Mouse (Mus musculus): ENCODE measurements at regions not wholly inside any gene's neighbourhood (a gene's known extent, or its start where the extent isn't known, plus 50 kb on each side); places are given as distances from the start of the nearest gene placed in this dataset.
"Not testable (repeated sequence)": the region's sequence is repeated elsewhere in the genome, so short reads cannot be mapped to it uniquely, and the experiment has no call there.

GRCm38 (mm10) chr10:15886150-15886549, 1168.1 kb upstream of the Gje1 start:
- peak; percentile 72 for ATAC-seq (ENCODE audit: low TSS enrichment)

- ATAC-seq (ENCODE audit: low TSS enrichment): peak; percentile 99
Observed at GRCm38 (mm10) chr10:15868063-15868462, 1150.0 kb upstream of the Gje1 start.

GRCm38 (mm10) chr10:15866931-15867330, 1148.9 kb upstream of the Gje1 start:
- no peak for ATAC-seq (ENCODE audit: low TSS enrichment)

GRCm38 (mm10) chr10:15841381-15841780, 1123.4 kb upstream of the Gje1 start:
- peak; percentile 92 for ATAC-seq (ENCODE audit: low TSS enrichment)

DNA sequence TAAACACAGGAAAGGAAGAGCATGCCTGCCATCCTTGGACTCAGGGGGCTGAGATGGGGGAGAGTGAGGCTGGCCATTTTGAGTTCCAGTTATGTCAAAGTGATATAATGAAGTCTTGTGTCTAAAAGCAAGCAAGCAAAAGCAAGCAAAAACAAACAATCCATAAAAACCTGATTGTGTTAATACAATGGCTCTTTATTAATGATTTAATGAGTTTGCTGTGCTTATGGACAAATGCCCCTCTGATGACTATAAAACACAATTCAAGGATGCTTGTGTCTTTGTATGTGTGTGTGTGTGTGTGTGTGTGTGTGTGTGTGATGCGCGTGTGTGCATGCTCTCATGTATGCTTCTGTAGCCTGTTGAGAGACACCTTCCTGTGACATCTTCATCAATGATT, 1114.3 kb upstream of the Gje1 start:
- peak; percentile 62 for ATAC-seq (ENCODE audit: low TSS enrichment)

DNA sequence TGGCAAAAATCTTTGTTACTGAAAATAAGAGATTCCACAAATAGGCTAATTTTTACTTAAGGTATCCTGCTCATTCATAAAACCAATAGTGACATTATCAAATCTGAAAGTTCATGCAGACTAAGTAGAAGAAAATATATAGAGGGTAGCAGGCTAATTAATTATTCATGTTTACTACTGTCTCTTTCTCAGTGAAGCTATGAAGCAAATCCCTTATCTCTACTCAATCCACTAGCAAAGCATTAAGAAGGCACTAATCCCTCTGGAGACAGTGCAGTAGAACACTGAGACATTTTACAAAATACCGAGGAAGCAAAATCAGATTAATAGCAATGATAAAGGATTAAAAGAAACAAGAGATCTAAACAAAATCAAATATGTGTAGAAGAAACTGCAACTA, 1107.4 kb upstream of the Gje1 start:
- no peak for ATAC-seq (ENCODE audit: low TSS enrichment)

- ATAC-seq (ENCODE audit: low TSS enrichment): peak; percentile 97
Observed at GRCm38 (mm10) chr10:15807271-15807670, 1089.3 kb upstream of the Gje1 start.

DNA sequence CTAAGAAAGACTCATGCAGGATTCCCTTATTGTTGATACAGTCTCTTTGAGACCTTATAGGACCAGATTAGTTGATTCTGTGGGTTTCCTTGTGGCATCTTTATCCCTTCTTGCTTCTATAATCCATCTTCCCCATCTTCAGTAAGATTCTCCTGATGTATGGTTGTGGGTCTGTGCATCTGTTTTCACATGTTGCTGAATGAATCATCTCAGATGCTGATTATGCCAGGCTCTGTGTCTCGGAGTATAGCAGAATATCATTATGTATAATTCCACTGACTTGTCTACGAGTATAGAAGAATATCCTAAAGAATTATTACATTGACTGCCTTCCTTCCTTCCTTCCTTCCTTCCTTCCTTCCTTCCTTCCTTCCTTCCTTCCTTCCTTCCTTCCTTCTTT, 1087.8 kb upstream of the Gje1 start:
- ATAC-seq (ENCODE audit: low TSS enrichment): peak; percentile 95

GRCm38 (mm10) chr10:15793185-15793584, 1075.2 kb upstream of the Gje1 start:
- ATAC-seq (ENCODE audit: low TSS enrichment): not testable (repeated sequence)

DNA sequence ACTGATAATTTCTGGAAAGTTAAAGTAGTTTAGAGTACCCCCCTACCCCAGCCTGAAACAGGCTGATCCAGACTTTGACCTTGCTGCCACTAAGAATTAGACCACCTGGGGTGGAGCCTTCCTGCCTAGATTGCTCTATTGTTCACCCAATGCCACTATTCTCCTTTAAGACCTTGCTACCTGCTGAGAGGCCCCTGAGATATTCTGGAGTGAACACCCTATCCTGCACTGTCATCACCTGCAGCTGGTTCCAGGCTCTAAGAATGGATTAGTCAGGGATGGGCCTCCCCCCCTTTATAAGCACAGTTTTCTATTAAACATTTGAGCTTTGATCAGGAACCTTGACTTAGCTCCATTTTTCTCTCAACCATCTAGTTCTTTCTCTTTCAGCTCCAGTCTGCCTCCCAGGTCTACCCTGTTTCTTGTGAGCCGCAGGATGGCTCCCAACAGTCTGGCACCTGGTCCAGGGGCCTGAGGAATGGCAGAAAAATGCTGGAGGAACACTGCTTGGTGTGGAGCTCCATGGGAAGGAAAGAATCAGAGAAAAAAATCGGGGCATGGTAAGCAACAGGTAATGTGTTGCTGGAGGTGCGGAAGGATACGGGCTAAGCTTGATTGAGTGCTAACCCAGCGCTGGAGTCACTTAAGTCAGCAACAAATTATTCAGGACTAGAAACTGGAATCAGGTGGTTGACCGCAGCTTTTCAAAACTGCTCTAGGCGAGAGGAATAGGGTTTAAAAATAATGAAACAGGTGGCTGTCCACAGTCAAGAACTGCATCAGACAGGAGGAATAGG, 1073.7 kb upstream of the Gje1 start:
- no peak for ATAC-seq (ENCODE audit: low TSS enrichment)

DNA sequence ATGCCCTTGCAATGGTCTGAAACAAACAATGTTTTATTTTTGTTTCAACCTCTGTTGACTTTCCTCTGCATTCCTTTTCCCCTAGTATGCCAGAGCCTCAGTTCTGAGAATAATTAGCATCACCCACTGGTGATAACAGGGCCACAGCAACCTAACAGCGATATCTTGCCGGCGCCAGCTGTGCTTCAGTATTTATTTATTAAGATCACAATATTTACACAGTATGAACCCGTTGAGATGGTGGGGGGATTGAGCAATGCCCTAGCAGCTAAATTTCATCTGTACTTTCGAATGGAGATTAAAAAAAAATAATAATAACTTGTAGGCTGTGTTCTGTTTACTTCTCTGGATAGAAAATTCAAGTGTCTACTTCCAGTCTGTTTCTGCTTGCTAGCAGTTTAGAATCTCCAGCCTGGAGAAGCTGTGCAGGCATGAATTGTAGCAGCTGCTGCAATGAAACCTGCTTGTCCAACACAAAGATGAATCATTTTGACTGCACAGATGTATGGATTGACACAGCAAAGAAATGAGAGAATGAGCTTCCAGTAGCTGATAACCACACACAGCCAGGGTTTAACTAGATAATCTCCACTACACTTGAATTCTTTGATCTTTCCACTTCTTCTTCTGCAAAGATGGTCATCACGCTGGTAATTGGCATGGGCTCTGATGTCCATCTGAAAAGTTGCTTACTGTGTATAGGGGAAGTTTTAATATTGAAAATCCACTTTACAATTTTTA, 1042.1 kb upstream of the Gje1 start:
- peak; percentile 79 for ATAC-seq (ENCODE audit: low TSS enrichment)

GRCm38 (mm10) chr10:15759576-15759975, 1041.6 kb upstream of the Gje1 start:
- ATAC-seq (ENCODE audit: low TSS enrichment): no peak

DNA sequence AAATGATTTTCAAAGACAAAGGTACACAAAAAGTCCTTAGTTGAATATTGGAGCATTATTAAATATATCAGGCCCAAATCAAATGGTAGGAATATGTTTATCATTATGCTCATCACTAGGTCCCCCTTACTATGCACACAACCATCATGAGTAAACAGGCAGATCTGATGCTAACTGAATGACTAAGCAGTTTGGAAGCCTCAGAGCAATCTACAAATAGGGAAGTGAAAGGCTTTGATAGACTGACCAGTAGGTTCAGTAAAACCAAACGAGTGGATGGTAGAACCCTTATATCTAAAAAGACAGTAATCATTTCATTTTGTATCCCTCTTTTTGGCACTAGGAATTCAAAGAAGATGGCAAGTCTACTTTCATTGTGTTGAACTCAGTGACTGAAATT, 1039.5 kb upstream of the Gje1 start:
- no peak for ATAC-seq (ENCODE audit: low TSS enrichment)

GRCm38 (mm10) chr10:15746866-15747265, 1028.9 kb upstream of the Gje1 start:
- ATAC-seq (ENCODE audit: low TSS enrichment): no peak

DNA sequence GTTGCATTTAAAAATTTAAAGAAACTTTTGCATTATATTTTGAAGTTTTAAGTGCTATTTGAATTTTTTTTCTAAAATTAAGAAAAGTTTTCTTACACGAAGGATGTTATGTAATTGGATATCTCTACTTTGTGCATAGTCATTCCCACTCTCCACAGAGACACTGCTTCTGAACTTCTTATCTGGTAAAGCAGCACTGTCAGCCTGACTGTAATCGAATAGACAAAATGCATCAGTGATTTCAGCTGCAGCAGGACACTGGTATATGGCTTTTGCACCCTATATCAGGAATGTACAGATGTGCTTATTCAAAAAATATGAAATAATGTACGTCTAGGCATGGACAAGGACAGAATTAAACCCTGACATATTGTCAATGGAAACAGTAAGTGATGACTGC, 1020.6 kb upstream of the Gje1 start:
- ATAC-seq (ENCODE audit: low TSS enrichment): no peak

GRCm38 (mm10) chr10:15731318-15731717, 1013.3 kb upstream of the Gje1 start:
- ATAC-seq (ENCODE audit: low TSS enrichment): no peak

GRCm38 (mm10) chr10:15697946-15698345, 979.9 kb upstream of the Gje1 start:
- ATAC-seq (ENCODE audit: low TSS enrichment): no peak

GRCm38 (mm10) chr10:15697050-15697449, 979.0 kb upstream of the Gje1 start:
- no peak for ATAC-seq (ENCODE audit: low TSS enrichment)

DNA sequence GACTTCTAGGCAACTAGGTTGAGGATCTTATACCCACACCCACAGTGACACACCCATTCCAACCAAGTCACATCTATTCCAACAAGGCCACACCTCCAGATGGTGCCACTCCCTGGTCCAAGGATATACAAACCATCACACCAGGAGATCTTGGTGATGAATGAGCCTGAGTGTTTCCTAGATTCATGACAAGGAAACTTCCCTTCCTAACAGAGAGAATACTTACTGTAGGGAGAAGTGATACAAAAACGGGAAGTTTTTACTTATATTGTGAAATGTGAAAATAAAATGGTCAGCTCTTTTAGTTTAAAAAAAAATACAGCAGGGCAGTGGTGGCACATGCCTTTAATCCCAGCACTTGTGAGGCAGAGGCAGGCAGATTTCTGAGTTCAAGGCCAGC, 953.6 kb upstream of the Gje1 start:
- ATAC-seq (ENCODE audit: low TSS enrichment): not testable (repeated sequence)
